Mouse (Mus musculus) kidney, adult 2 months (tissue): ENCODE results near the gene Slc39a11. TPM values are rescaled to one million over a fixed set of nuclear protein-coding genes. Genes with fewer than 3 reads are reported as not detected.

Source experiments
- DNase-seq: peaks from one replicate; pipeline ENCODE4 v3.0.0; 2021
- H3K27ac ChIP-seq: fragments of 200-500 bp; 2 replicates; pipeline ENCODE4 v1.5.1; 2012; ENCODE audit warnings: low read depth, low read length, control low read depth, inconsistent platforms; ENCODE audit not compliant: insufficient read depth
- H3K27me3 ChIP-seq: fragments of 200-500 bp; replicated peaks from 2 replicates; pipeline ENCODE4 v1.6.1; 2012; ENCODE audit warnings: mild to moderate bottlenecking, moderate library complexity, low read length, inconsistent platforms; ENCODE audit not compliant: control insufficient read depth, insufficient read depth
- H3K36me3 ChIP-seq: fragments of 200-500 bp; 2 replicates; pipeline ENCODE4 v1.6.1; 2012; ENCODE audit warnings: mild to moderate bottlenecking, moderate library complexity, low read length, inconsistent platforms; ENCODE audit not compliant: control insufficient read depth, insufficient read depth
- H3K4me1 ChIP-seq: fragments of 200-500 bp; 2 replicates; pipeline ENCODE4 v1.6.1; 2011; ENCODE audit warnings: low read length; ENCODE audit not compliant: control insufficient read depth, insufficient read depth
- H3K4me3 ChIP-seq: fragments of 200-500 bp; 2 replicates; pipeline ENCODE4 v1.5.1; 2011; ENCODE audit warnings: mild to moderate bottlenecking, low read depth, low read length, control low read depth; ENCODE audit not compliant: insufficient read depth
- CTCF ChIP-seq: fragments of 200-500 bp; conservative IDR thresholded peaks from 2 replicates; pipeline ENCODE4 v1.5.1; 2011; ENCODE audit warnings: low read depth, mild to moderate bottlenecking, control low read depth, low read length, moderate library complexity, mixed read lengths; ENCODE audit not compliant: insufficient read depth, insufficient read length
- POLR2A ChIP-seq: fragments of 200-500 bp; IDR thresholded peaks from one replicate; pipeline ENCODE4 v1.6.1; 2011; ENCODE audit warnings: low read depth, low read length, control low read depth
- WGBS: fragments of 180-500 bp; shearing (Covaris S2); methylation state at CpG from one replicate; pipeline ENCODE4 v1.1.7; 2018; 5-methylcytosine and 5-hydroxymethylcytosine counted together
- polyA plus RNA-seq: library from polyadenylated mRNA; depleted of rRNA; stranded (reverse); fragments of >200 nt; gene quantifications from 2 replicates; pipeline ENCODE4 v1.2.3, GENCODE M21; 2012

Slc39a11 gene
- polyA plus RNA-seq, 1 experiment, result 24.5 TPM

- DNase-seq, result no peak
- Histone ChIP-seq H3K4me3 (no peak overlapping the region), H3K36me3 (no peaks in the 10 kb centered on the region), H3K27me3 (no peaks in the 10 kb centered on the region), H3K27ac (no peak overlapping the region), H3K4me1 (no peaks in the 10 kb centered on the region)
- WGBS, result 72% methylated on average over 3 of the region's 3 CpGs
- no peak for TF ChIP-seq POLR2A
- TF ChIP-seq CTCF, result no peak
Measured at GRCm38 (mm10) chr11:113225748-113226147, 424.1 kb downstream of the Slc39a11 start.

GRCm38 (mm10) chr11:113223756-113224323 is 426.0 kb downstream of the Slc39a11 start:
- DNase-seq, result no peak
- Histone ChIP-seq H3K4me1 (no peaks in the 10 kb centered on the region), H3K36me3 (no peaks in the 10 kb centered on the region), H3K4me3 (no peak overlapping the region), H3K27ac (no peak overlapping the region), H3K27me3 (no peaks in the 10 kb centered on the region)
- TF ChIP-seq CTCF (no peak), POLR2A (no peak)
- WGBS, result 32% methylated on average over 4 of the region's 4 CpGs

GRCm38 (mm10) chr11:113221267-113222195 is 428.3 kb downstream of the Slc39a11 start:
- peak; percentile 59 for DNase-seq
- 21% methylated on average over 18 of the region's 18 CpGs for WGBS
- no peak overlapping the region for H3K27ac ChIP-seq

GRCm38 (mm10) chr11:113220649-113221048 is 429.2 kb downstream of the Slc39a11 start:
- Histone ChIP-seq H3K27ac (no peak overlapping the region), H3K4me1 (no peaks in the 10 kb centered on the region), H3K27me3 (no peaks in the 10 kb centered on the region), H3K36me3 (no peaks in the 10 kb centered on the region), H3K4me3 (no peak overlapping the region)
- TF ChIP-seq POLR2A (no peak), CTCF (no peak)
- no peak for DNase-seq
- WGBS, result 49% methylated on average over 2 of the region's 2 CpGs

More at GRCm38 (mm10) chr11:113221267-113222195, 428.3 kb downstream of the Slc39a11 start:
- H3K27me3 ChIP-seq, result no peaks in the 10 kb centered on the region
- no peaks in the 10 kb centered on the region for H3K4me1 ChIP-seq
- no peaks in the 10 kb centered on the region for H3K36me3 ChIP-seq
- TF ChIP-seq CTCF (no peak), POLR2A (no peak)
- no peak overlapping the region for H3K4me3 ChIP-seq

- WGBS, result 62% methylated on average over 7 of the region's 7 CpGs
- no peak for TF ChIP-seq CTCF
- no peak for TF ChIP-seq POLR2A
- Histone ChIP-seq H3K4me1 (no peaks in the 10 kb centered on the region), H3K27me3 (no peaks in the 10 kb centered on the region), H3K36me3 (no peaks in the 10 kb centered on the region), H3K27ac (no peak overlapping the region), H3K4me3 (no peak overlapping the region)
- no peak for DNase-seq
Measured at GRCm38 (mm10) chr11:113214741-113215140, 435.1 kb downstream of the Slc39a11 start.

DNA sequence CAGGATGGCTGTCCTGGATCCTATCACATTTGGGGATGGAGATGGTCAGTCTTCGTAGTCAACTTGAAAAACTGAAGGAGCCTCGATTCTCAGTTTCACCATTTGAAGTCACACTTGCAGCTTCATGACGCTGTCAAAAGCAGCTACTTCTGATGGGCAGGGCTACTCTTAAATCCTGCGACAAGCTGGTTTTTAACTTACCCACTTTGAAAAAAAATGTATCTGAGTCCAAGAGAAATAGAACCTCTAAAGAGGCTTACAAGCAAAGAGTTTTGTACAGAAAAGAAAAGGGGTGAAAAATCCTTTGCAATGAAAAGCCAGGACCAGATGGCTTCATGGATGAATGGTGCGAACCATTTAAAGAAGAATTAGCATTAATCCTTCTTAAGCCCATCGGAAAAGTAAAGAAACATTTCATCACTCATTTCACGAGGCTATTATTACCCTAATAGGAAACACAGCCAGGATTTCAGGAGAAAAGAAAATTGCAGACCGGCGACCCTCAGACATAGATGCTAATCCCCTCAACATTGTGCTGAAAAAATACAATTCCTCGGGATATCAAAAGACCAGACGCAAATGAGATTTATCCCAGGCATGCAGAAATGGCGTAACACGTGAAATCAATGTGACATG is 437.4 kb downstream of the Slc39a11 start:
- 87% methylated on average over 13 of the region's 13 CpGs for WGBS
- no peak overlapping the region for H3K27ac ChIP-seq
- H3K27me3 ChIP-seq, result no peaks in the 10 kb centered on the region
- H3K4me1 ChIP-seq, result no peaks in the 10 kb centered on the region
- H3K4me3 ChIP-seq, result no peak overlapping the region
- TF ChIP-seq POLR2A (no peak), CTCF (no peak)
- no peak for DNase-seq
- no peaks in the 10 kb centered on the region for H3K36me3 ChIP-seq
